9 mouse cellular contexts compared by ENCODE assay signal in genomic region chr17:50069897-50070636, GRCm38 (mm10).
DNase-seq lines count a peak whose midpoint lies in the region; ATAC-seq and TF ChIP-seq lines count a peak whose summit lies in the region.
"Had no signal": no experiment of that assay in that cellular context is flagged by ENCODE, and none has a peak within 500 bp of the region (broad histone marks: within the 10 kb centered on the region; RNA-seq: fewer than 3 reads in every experiment).

No protein-coding gene starts in this region.

- H3K9ac ChIP-seq in lung, embryonic 14.5 days, result no peak overlapping the region
- H3K9ac ChIP-seq in forebrain, postnatal 0 days, result no peak overlapping the region
- H3K9ac ChIP-seq: limb, embryonic 15.5 days had no signal

- no peak overlapping the region for H3K4me3 ChIP-seq in lung, embryonic 14.5 days (ENCODE audit: low read depth, low read length)
- no peak overlapping the region for H3K4me3 ChIP-seq in forebrain, postnatal 0 days (ENCODE audit: low read depth, low read length)
- H3K4me3 ChIP-seq: limb, embryonic 15.5 days had no signal

- H3K36me3 ChIP-seq in lung, embryonic 14.5 days (ENCODE audit: insufficient read depth), result no peaks in the 10 kb centered on the region
- peaks cover 3% of the 10 kb centered on the region; the same call in 1 of the 2 replicates for H3K36me3 ChIP-seq in forebrain, postnatal 0 days (ENCODE audit: insufficient read depth)
- H3K36me3 ChIP-seq: limb, embryonic 15.5 days had no signal

- no peaks in the 10 kb centered on the region for H3K4me1 ChIP-seq in lung, embryonic 14.5 days (ENCODE audit: insufficient read depth)
- no peaks in the 10 kb centered on the region for H3K4me1 ChIP-seq in forebrain, postnatal 0 days (ENCODE audit: insufficient read depth)

- no peak for TF ChIP-seq CTCF in lung, embryonic 14.5 days (IDR thresholded peaks at IDR 0.05; ENCODE audit: low read depth)
- no peak for TF ChIP-seq CTCF in forebrain, postnatal 0 days (IDR thresholded peaks at IDR 0.05; ENCODE audit: low read depth)

- WGBS in lung, embryonic 14.5 days, result 11% methylated on average over 10 of the region's 10 CpGs
- WGBS in forebrain, postnatal 0 days, result 42% methylated on average over 10 of the region's 10 CpGs

- no peaks in the 10 kb centered on the region for H3K9me3 ChIP-seq in lung, embryonic 14.5 days (ENCODE audit: low read depth, low read length)
- no peaks in the 10 kb centered on the region for H3K9me3 ChIP-seq in forebrain, postnatal 0 days (ENCODE audit: low read length)
- H3K9me3 ChIP-seq: limb, embryonic 15.5 days had no signal

- no peak overlapping the region for H3K4me2 ChIP-seq in lung, embryonic 14.5 days
- no peak overlapping the region for H3K4me2 ChIP-seq in forebrain, postnatal 0 days (ENCODE audit: low read depth)
- H3K4me2 ChIP-seq: limb, embryonic 15.5 days had no signal

- ATAC-seq in lung, embryonic 14.5 days (ENCODE audit: insufficient read depth), result peak; percentile 38
- ATAC-seq in forebrain, postnatal 0 days, result peak; percentile 78
- ATAC-seq in inflammation-experienced regulatory T-cells, adult 6 months, result peak; percentile 34

- DNase-seq in lung, embryonic 14.5 days, result peak; percentile 9
- DNase-seq in lung, postnatal 14 days, result no peak
- DNase-seq in forebrain, postnatal 0 days, result peak; percentile 41
- peak; percentile 75 for DNase-seq in right cerebral cortex, adult 18-20 months
- no peak for DNase-seq in cerebellum, postnatal 36 days
- DNase-seq in urinary bladder, postnatal 10 days (ENCODE audit: low spot score), result no peak
- DNase-seq in cerebellum, postnatal 14 days, result no peak

- no peak overlapping the region for H3K27ac ChIP-seq in lung, embryonic 14.5 days (ENCODE audit: low read depth)
- no peak overlapping the region for H3K27ac ChIP-seq in forebrain, postnatal 0 days (ENCODE audit: low read depth, low read length)
- H3K27ac ChIP-seq: limb, embryonic 15.5 days had no signal

- H3K27me3 ChIP-seq in lung, embryonic 14.5 days (ENCODE audit: insufficient read depth, low read length), result no peaks in the 10 kb centered on the region
- H3K27me3 ChIP-seq in forebrain, postnatal 0 days (ENCODE audit: insufficient read depth, low read length), result no peaks in the 10 kb centered on the region
- H3K27me3 ChIP-seq: limb, embryonic 15.5 days had no signal

Comparison
In these comparisons a context has a peak if more than half of its experiments do, and no peak if none do; other contexts are left out.
1. DNase-seq: peak in lung, embryonic 14.5 days (single experiment), forebrain, postnatal 0 days (single experiment) and right cerebral cortex, adult 18-20 months (single experiment); none in lung, postnatal 14 days (single experiment), cerebellum, postnatal 36 days (0 of 2), urinary bladder, postnatal 10 days (single experiment) and cerebellum, postnatal 14 days (0 of 2).
2. Peak in every context shown above with its lines, with median percentiles within 50 percentile points of each other: ATAC-seq.